Mouse (Mus musculus): ENCODE data around the gene Prkcq.

DNA sequence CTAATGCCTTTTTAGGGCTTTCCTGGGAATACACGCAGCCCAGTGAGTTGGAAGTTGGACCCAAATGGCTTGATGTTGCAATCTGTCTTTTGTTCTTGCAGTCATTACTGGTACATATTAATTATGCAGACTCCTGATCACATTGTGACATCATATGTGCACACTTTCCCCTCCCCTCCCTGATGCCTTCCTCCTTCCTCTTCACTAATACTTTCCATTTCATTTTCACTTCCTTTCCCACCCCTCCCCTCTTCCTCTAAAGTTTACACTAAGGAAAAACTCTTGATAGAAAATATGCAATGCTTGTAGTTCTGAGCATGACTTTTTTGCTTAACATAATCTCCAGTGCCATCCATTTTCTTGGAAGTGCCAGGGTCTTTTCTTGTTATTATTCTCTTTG is 16.4 kb downstream of the Prkcq start:
- TF ChIP-seq POLR2A (IDR thresholded peaks at IDR 0.05; ENCODE audit: borderline replicate concordance, extremely low read depth, low read depth, low read length) (no peak), CTCF (IDR thresholded peaks at IDR 0.05; ENCODE audit: insufficient read depth, low read length) (no peak)
